Mouse (Mus musculus) thymus, postnatal 0 days (tissue): ENCODE data around the gene Fer. TPM values are rescaled to one million over a fixed set of nuclear protein-coding genes. Genes with fewer than 3 reads are reported as not detected.

Source experiments
- DNase-seq: peaks from one replicate; pipeline ENCODE4 v3.0.0-alpha.2; 2015; ENCODE audit warnings: low spot score
- polyA plus RNA-seq: library from polyadenylated mRNA; unstranded; fragments of >200 nt; fragmentation: Nextera tagmentation; extraction: Ambion mirVana; gene quantifications from 2 replicates; pipeline ENCODE4 v1.2.1, GENCODE M21; 2015

Gene Fer
- polyA plus RNA-seq, 1 experiment from 2014 or later = 5.1 TPM

- no peak for DNase-seq
These were observed 1.3 kb downstream of the Fer start for GRCm38 (mm10) chr17:63864171-63864571.

GRCm38 (mm10) chr17:63871773-63872172 lies 8.9 kb downstream of the Fer start:
- no peak for DNase-seq

- no peak for DNase-seq
These were observed 16.0 kb downstream of the Fer start for GRCm38 (mm10) chr17:63878889-63879288.

GRCm38 (mm10) chr17:63880009-63880408 lies 17.1 kb downstream of the Fer start:
- no peak for DNase-seq

GRCm38 (mm10) chr17:63886988-63887387 lies 24.1 kb downstream of the Fer start:
- DNase-seq = no peak

GRCm38 (mm10) chr17:63890611-63891010 lies 27.7 kb downstream of the Fer start:
- no peak for DNase-seq

GRCm38 (mm10) chr17:63895829-63896228 lies 33.0 kb downstream of the Fer start:
- DNase-seq = no peak

- DNase-seq = peak; percentile 12
These were observed 34.2 kb downstream of the Fer start for GRCm38 (mm10) chr17:63897050-63897449.

- no peak for DNase-seq
These were observed 46.4 kb downstream of the Fer start for GRCm38 (mm10) chr17:63909297-63909696.

- DNase-seq = peak; percentile 9
These were observed 58.8 kb downstream of the Fer start for GRCm38 (mm10) chr17:63921601-63922203.

GRCm38 (mm10) chr17:63925581-63925980 lies 62.7 kb downstream of the Fer start:
- no peak for DNase-seq

GRCm38 (mm10) chr17:63930634-63931033 lies 67.8 kb downstream of the Fer start:
- no peak for DNase-seq

- DNase-seq = no peak
These were observed 68.7 kb downstream of the Fer start for GRCm38 (mm10) chr17:63931556-63931955.

GRCm38 (mm10) chr17:63935408-63935807 lies 72.5 kb downstream of the Fer start:
- no peak for DNase-seq

- DNase-seq = no peak
These were observed 75.0 kb downstream of the Fer start for GRCm38 (mm10) chr17:63937886-63938285.

GRCm38 (mm10) chr17:63946772-63947171 lies 83.9 kb downstream of the Fer start:
- no peak for DNase-seq

GRCm38 (mm10) chr17:63948811-63949210 lies 85.9 kb downstream of the Fer start:
- no peak for DNase-seq

- DNase-seq = no peak
These were observed 88.6 kb downstream of the Fer start for GRCm38 (mm10) chr17:63951436-63951835.

- no peak for DNase-seq
These were observed 104.2 kb downstream of the Fer start for GRCm38 (mm10) chr17:63967091-63967490.

GRCm38 (mm10) chr17:63969448-63969847 lies 106.6 kb downstream of the Fer start:
- DNase-seq = no peak

GRCm38 (mm10) chr17:63970239-63970638 lies 107.4 kb downstream of the Fer start:
- no peak for DNase-seq

GRCm38 (mm10) chr17:63970939-63971338 lies 108.1 kb downstream of the Fer start:
- DNase-seq = no peak

- DNase-seq = no peak
These were observed 109.3 kb downstream of the Fer start for GRCm38 (mm10) chr17:63972181-63972580.

GRCm38 (mm10) chr17:63973806-63974205 lies 110.9 kb downstream of the Fer start:
- no peak for DNase-seq
